Mouse (Mus musculus) kidney, adult 8-10 months (tissue): Measurements from ENCODE around the gene Ihh.

Source experiments
- DNase-seq, 2 experiments: peaks; one replicate each; pipeline ENCODE4 v3.0.0; 2022

Gene Ihh

GRCm38 (mm10) chr1:74951556-74952210 is at the start of gene Ihh:
Ihh (minus strand) TSS chr1:74951672.
- peak; percentile 71 to 72 for DNase-seq

- DNase-seq, result no peak
These were observed 49.7 kb upstream of the Ihh start for GRCm38 (mm10) chr1:75001183-75001582.

- peak; percentile 36 to 71 for DNase-seq
These were observed 49.0 kb upstream of the Ihh start for GRCm38 (mm10) chr1:75000496-75000895.

- no peak for DNase-seq
These were observed 47.7 kb upstream of the Ihh start for GRCm38 (mm10) chr1:74999173-74999572.

GRCm38 (mm10) chr1:74997231-74997630 is 45.8 kb upstream of the Ihh start:
- DNase-seq, result no peak

- no peak for DNase-seq
These were observed 25.5 kb upstream of the Ihh start for GRCm38 (mm10) chr1:74977001-74977400.

GRCm38 (mm10) chr1:74975936-74976335 is 24.5 kb upstream of the Ihh start:
- no peak for DNase-seq

- peak in 1 of 2 experiments; percentile 40 for DNase-seq
These were observed 22.1 kb upstream of the Ihh start for GRCm38 (mm10) chr1:74973590-74973989.

GRCm38 (mm10) chr1:74971353-74972050 is 20.0 kb upstream of the Ihh start:
- DNase-seq, result peak; percentile 40 to 45

- peak in 1 of 2 experiments; percentile 44 for DNase-seq
These were observed 16.6 kb upstream of the Ihh start for GRCm38 (mm10) chr1:74967962-74968580.

GRCm38 (mm10) chr1:74964494-74965215 is 13.2 kb upstream of the Ihh start:
- peak; percentile 74 to 90 for DNase-seq

- peak in 1 of 2 experiments; percentile 34 for DNase-seq
These were observed 11.4 kb upstream of the Ihh start for GRCm38 (mm10) chr1:74962853-74963227.

- no peak for DNase-seq
These were observed 10.8 kb upstream of the Ihh start for GRCm38 (mm10) chr1:74962126-74962852.

- DNase-seq, result no peak
These were observed 10.2 kb upstream of the Ihh start for GRCm38 (mm10) chr1:74961722-74962121.

GRCm38 (mm10) chr1:74960059-74960458 is 8.6 kb upstream of the Ihh start:
- no peak for DNase-seq

- DNase-seq, result peak; percentile 38 to 58
These were observed 639 bp downstream of the Ihh start for GRCm38 (mm10) chr1:74950576-74951490.

GRCm38 (mm10) chr1:74950066-74950465 is 1.4 kb downstream of the Ihh start:
- no peak for DNase-seq

- peak; percentile 90 to 92 for DNase-seq
These were observed 1.8 kb downstream of the Ihh start for GRCm38 (mm10) chr1:74949666-74950050.

GRCm38 (mm10) chr1:74948784-74949665 is 2.4 kb downstream of the Ihh start:
- DNase-seq, result peak; percentile 61 to 83

- peak in 1 of 2 experiments; percentile 47 for DNase-seq
These were observed 3.3 kb downstream of the Ihh start for GRCm38 (mm10) chr1:74947986-74948670.
